ENCODE assay signal across 30 mouse cellular contexts in genomic region chr2:33228077-33228476, GRCm38 (mm10). TPM values are rescaled to one million over a fixed set of nuclear protein-coding genes. Genes with fewer than 3 reads are reported as not detected.
DNase-seq lines count a peak whose midpoint lies in the region; ATAC-seq and TF ChIP-seq lines count a peak whose summit lies in the region.
"Had no signal": no experiment of that assay in that cellular context is flagged by ENCODE, and none has a peak within 500 bp of the region (broad histone marks: within the 10 kb centered on the region; RNA-seq: fewer than 3 reads in every experiment).

No protein-coding gene starts in this region.

- no peak overlapping the region for H3K4me2 ChIP-seq in heart, embryonic 13.5 days
- H3K4me2 ChIP-seq in heart, embryonic 11.5 days, result no peak overlapping the region
- H3K4me2 ChIP-seq in heart, embryonic 16.5 days (ENCODE audit: low read depth, low read length), result no peak overlapping the region
- H3K4me2 ChIP-seq in myocyte (ENCODE audit: low read depth), result no peak overlapping the region
- H3K4me2 ChIP-seq: embryonic facial prominence, embryonic 13.5 days; embryonic facial prominence, embryonic 15.5 days; forebrain, embryonic 12.5 days had no signal

- no peaks in the 10 kb centered on the region for H3K27me3 ChIP-seq in heart, embryonic 13.5 days (replicated peaks)
- H3K27me3 ChIP-seq in heart, embryonic 11.5 days (ENCODE audit: control insufficient read depth, insufficient read depth, low read length), result no peaks in the 10 kb centered on the region
- no peaks in the 10 kb centered on the region for H3K27me3 ChIP-seq in heart, embryonic 16.5 days (ENCODE audit: control insufficient read depth, insufficient read depth, low read length)
- no peaks in the 10 kb centered on the region for H3K27me3 ChIP-seq in myocyte (ENCODE audit: control insufficient read depth, insufficient read depth, insufficient read length)
- H3K27me3 ChIP-seq: CH12.LX; embryonic facial prominence, embryonic 13.5 days; embryonic facial prominence, embryonic 15.5 days; forebrain, embryonic 12.5 days; Patski had no signal

- intact Hi-C loops in gastrocnemius, adult 2 months (cut with DNase I), result no loop called here

- peak overlapping the region; percentile 13; the same call in 1 of the 2 replicates for H3K9ac ChIP-seq in heart, embryonic 13.5 days
- H3K9ac ChIP-seq in heart, embryonic 11.5 days (ENCODE audit: low read depth, low read length), result no peak overlapping the region
- no peak overlapping the region for H3K9ac ChIP-seq in heart, embryonic 16.5 days (ENCODE audit: low read length)
- H3K9ac ChIP-seq: embryonic facial prominence, embryonic 13.5 days; embryonic facial prominence, embryonic 15.5 days; forebrain, embryonic 12.5 days had no signal

- no peak overlapping the region for H3ac ChIP-seq in myocyte (ENCODE audit: control insufficient read depth, insufficient read length)

- H3K79me2 ChIP-seq in myocyte (ENCODE audit: control insufficient read depth, insufficient read depth), result peaks cover 69% of the 10 kb centered on the region

- H3K27ac ChIP-seq in gastrocnemius, adult 2 months, result peak overlapping the region; percentile 38; the same call in 1 of the 2 replicates
- no peak overlapping the region for H3K27ac ChIP-seq in heart, embryonic 13.5 days (replicated peaks)
- no peak overlapping the region for H3K27ac ChIP-seq in heart, embryonic 11.5 days (ENCODE audit: low read depth, low read length)
- peak overlapping the region; percentile 21; the same call in 1 of the 2 replicates for H3K27ac ChIP-seq in heart, embryonic 16.5 days (ENCODE audit: low read length)
- H3K27ac ChIP-seq: embryonic facial prominence, embryonic 13.5 days; embryonic facial prominence, embryonic 15.5 days; forebrain, embryonic 10.5 days; forebrain, embryonic 12.5 days had no signal

- peaks cover 71% of the 10 kb centered on the region for H3K4me1 ChIP-seq in heart, embryonic 13.5 days
- peaks cover 42% of the 10 kb centered on the region for H3K4me1 ChIP-seq in heart, embryonic 11.5 days (ENCODE audit: control insufficient read depth, insufficient read depth, low read length)
- H3K4me1 ChIP-seq in heart, embryonic 16.5 days (ENCODE audit: control insufficient read depth, insufficient read depth, low read length), result peaks cover 43% of the 10 kb centered on the region

- H3K4me3 ChIP-seq in gastrocnemius, adult 2 months, result no peak overlapping the region
- no peak overlapping the region for H3K4me3 ChIP-seq in heart, embryonic 13.5 days
- no peak overlapping the region for H3K4me3 ChIP-seq in heart, embryonic 11.5 days (ENCODE audit: low read depth, low read length)
- no peak overlapping the region for H3K4me3 ChIP-seq in heart, embryonic 16.5 days (ENCODE audit: low read length)
- no peak overlapping the region for H3K4me3 ChIP-seq in myocyte
- H3K4me3 ChIP-seq: embryonic facial prominence, embryonic 13.5 days; embryonic facial prominence, embryonic 15.5 days; erythroblast, embryonic 14.5 days; forebrain, embryonic 10.5 days; forebrain, embryonic 12.5 days had no signal

- H3K36me3 ChIP-seq in heart, embryonic 13.5 days, result peaks cover 63% of the 10 kb centered on the region
- peaks cover 5% of the 10 kb centered on the region for H3K36me3 ChIP-seq in heart, embryonic 11.5 days (ENCODE audit: control insufficient read depth, insufficient read depth, low read length)
- H3K36me3 ChIP-seq in heart, embryonic 16.5 days (ENCODE audit: control insufficient read depth, insufficient read depth), result peaks cover 9% of the 10 kb centered on the region
- H3K36me3 ChIP-seq in myocyte (ENCODE audit: control insufficient read depth, insufficient read depth), result peaks cover 54% of the 10 kb centered on the region
- H3K36me3 ChIP-seq: G1E had no signal

- 71% methylated on average over 11 of the region's 11 CpGs for WGBS in heart, embryonic 13.5 days
- WGBS in heart, embryonic 11.5 days (ENCODE audit: insufficient replicate concordance), result 75% methylated on average over 11 of the region's 11 CpGs
- 71% methylated on average over 11 of the region's 11 CpGs for WGBS in heart, embryonic 16.5 days

- no peaks in the 10 kb centered on the region for H3K9me3 ChIP-seq in heart, embryonic 13.5 days
- H3K9me3 ChIP-seq in heart, embryonic 11.5 days (replicated peaks; ENCODE audit: control insufficient read depth, low read length), result no peaks in the 10 kb centered on the region
- H3K9me3 ChIP-seq in heart, embryonic 16.5 days (replicated peaks; ENCODE audit: control insufficient read depth, low read length), result no peaks in the 10 kb centered on the region
- H3K9me3 ChIP-seq: embryonic facial prominence, embryonic 13.5 days; embryonic facial prominence, embryonic 15.5 days; forebrain, embryonic 10.5 days; forebrain, embryonic 12.5 days; G1E had no signal

- TF ChIP-seq POLR2A in myocyte (IDR thresholded peaks at IDR 0.05; ENCODE audit: insufficient read length, low read depth), result peak; percentile 12

- no peak for DNase-seq in gastrocnemius, adult 2 months
- DNase-seq in gastrocnemius, postnatal 4 days (ENCODE audit: low spot score in 2 of 2), result no peak
- DNase-seq in heart, adult 9 months (ENCODE audit: low spot score in 2 of 2), result no peak
- no peak for DNase-seq in layer of hippocampus, adult 8-10 months (ENCODE audit: low spot score in 2 of 2)
- DNase-seq: adrenal gland, adult 8-10 months; adrenal gland, postnatal 14 days; adrenal gland, postnatal 36 days; B cell, adult 2 months; cerebellum, adult 11-12 months; cerebellum, adult 2 months; cerebellum, adult 9-10 months; cerebellum, postnatal 10 days; cerebellum, postnatal 25 days; embryo, embryonic 11 days had no signal

- no peak for TF ChIP-seq CTCF in gastrocnemius, adult 2 months (IDR thresholded peaks at IDR 0.05)

- no peak for ATAC-seq in heart, embryonic 13.5 days (ENCODE audit: extremely low read depth, insufficient number of reproducible peaks, low FRiP score, low TSS enrichment)
- ATAC-seq in heart, embryonic 11.5 days (replicated peaks; ENCODE audit: insufficient number of reproducible peaks, low FRiP score, low TSS enrichment), result no peak
- no peak for ATAC-seq in heart, embryonic 16.5 days (replicated peaks; ENCODE audit: extremely low read depth, insufficient read depth, low FRiP score)
- ATAC-seq: activated CD4-positive, CD25-positive, alpha-beta regulatory T cell, adult 4 months; CD4-positive, CD25-positive, alpha-beta regulatory T cell, adult 4 months; forebrain, embryonic 14.5 days; forebrain, embryonic 16.5 days; Patski had no signal

TF ChIP-seq in myocyte, 11 proteins besides CTCF, POLR2A, EP300 and RAD21:
- no peak for TF ChIP-seq SRF (IDR thresholded peaks at IDR 0.05; ENCODE audit: control insufficient read depth, insufficient read length, low read depth)
- no peak for TF ChIP-seq USF1 (IDR thresholded peaks at IDR 0.05; ENCODE audit: low read depth)
- no peak for TF ChIP-seq CEBPB (IDR thresholded peaks at IDR 0.05; ENCODE audit: insufficient read depth, poor library complexity, severe bottlenecking)
- no peak for TF ChIP-seq MYOD1 (IDR thresholded peaks at IDR 0.05; ENCODE audit: control insufficient read depth in 1 of 3, insufficient read length in 2 of 3, low read depth in 2 of 3)
- TF ChIP-seq TCF3 (IDR thresholded peaks at IDR 0.05; ENCODE audit: insufficient read length, low read depth), result no peak
- no peak for TF ChIP-seq POLR2AphosphoS2 (IDR thresholded peaks at IDR 0.05; ENCODE audit: insufficient read length, low read depth)
- TF ChIP-seq TCF12 (IDR thresholded peaks at IDR 0.05; ENCODE audit: insufficient read depth, poor library complexity, severe bottlenecking), result no peak
- TF ChIP-seq MYOG (IDR thresholded peaks at IDR 0.05; ENCODE audit: control insufficient read depth in 1 of 3, insufficient read depth in 1 of 3, insufficient read length in 2 of 3, low read depth in 2 of 3), result no peak
- no peak for TF ChIP-seq E2F4 (IDR thresholded peaks at IDR 0.05; ENCODE audit: insufficient read depth)
- no peak for TF ChIP-seq MAX (IDR thresholded peaks at IDR 0.05; ENCODE audit: low read depth)
- TF ChIP-seq REST (IDR thresholded peaks at IDR 0.05; ENCODE audit: insufficient read depth, insufficient read length), result no peak

RNA-seq across cellular contexts. Expression of gene Angptl2, which starts 12.2 kb away (rescaled TPM):
- 10 to 100 TPM; 20.6 to 47.1 TPM for total RNA-seq in gastrocnemius, adult 2 months (2021)
- 100 to 1,000 TPM; 356 to 404 TPM for total RNA-seq in gastrocnemius, postnatal 4 days (2021)
- 55.4 and 59.0 TPM in 2 replicates for polyA plus RNA-seq in heart, embryonic 13.5 days (2015; fragmentation: Nextera tagmentation; extraction: Ambion mirVana)
- polyA plus RNA-seq in heart, embryonic 11.5 days (2014; fragmentation: Nextera tagmentation; extraction: Ambion mirVana), result 34.3 and 47.8 TPM in 2 replicates
- polyA plus RNA-seq in heart, embryonic 16.5 days (2015; fragmentation: Nextera tagmentation; extraction: Ambion mirVana), result 75.1 and 76.4 TPM in 2 replicates
- 130 TPM for polyA plus RNA-seq in myocyte (2012; fragmentation: generic; extraction: Trizol)
- 1 to 10 TPM; 1.5 to 3.7 (median 2.4) TPM for total RNA-seq in layer of hippocampus, adult 8-10 months (2022)
- polyA plus RNA-seq: erythroblast, embryonic 14.5 days; G1E had no signal

Comparison
In these comparisons a context has a peak if more than half of its experiments do, and no peak if none do; other contexts are left out.
1. H3K27ac ChIP-seq: peak in gastrocnemius, adult 2 months (single experiment) and heart, embryonic 16.5 days (single experiment); none in heart, embryonic 13.5 days (single experiment) and heart, embryonic 11.5 days (single experiment).